Mouse (Mus musculus) forebrain, embryonic 10.5 days (tissue): ENCODE data around the gene Dhx16. TPM values are rescaled to one million over a fixed set of nuclear protein-coding genes. Genes with fewer than 3 reads are reported as not detected.
"Not testable (repeated sequence)": the region's sequence is repeated elsewhere in the genome, so short reads cannot be mapped to it uniquely, and the experiment has no call there.

Source experiments
- DNase-seq: peaks from one replicate; pipeline ENCODE4 v3.0.0-alpha.2; 2017; ENCODE audit warnings: low spot score; ENCODE audit errors: extremely low spot score
- H3K27ac ChIP-seq: fragments of 300-500 bp; sonication (generic); 2 replicates; pipeline ENCODE4 v1.5.1; 2016; ENCODE audit warnings: mild to moderate bottlenecking
- H3K27me3 ChIP-seq: fragments of 300-500 bp; sonication (generic); 2 replicates; pipeline ENCODE4 v1.6.1; 2016; ENCODE audit warnings: mild to moderate bottlenecking; ENCODE audit not compliant: poor library complexity, severe bottlenecking
- H3K36me3 ChIP-seq: fragments of 300-500 bp; sonication (generic); replicated peaks from 2 replicates; pipeline ENCODE4 v1.6.1; 2016; ENCODE audit warnings: mild to moderate bottlenecking, moderate library complexity
- H3K4me1 ChIP-seq: fragments of 300-500 bp; sonication (generic); 2 replicates; pipeline ENCODE4 v1.6.1; 2016
- H3K4me3 ChIP-seq: fragments of 300-500 bp; sonication (generic); 2 replicates; pipeline ENCODE4 v1.5.1; 2016; ENCODE audit warnings: mild to moderate bottlenecking, moderate library complexity
- H3K9me3 ChIP-seq: fragments of 300-500 bp; sonication (generic); 2 replicates; pipeline ENCODE4 v1.6.1; 2016; ENCODE audit warnings: mild to moderate bottlenecking, moderate library complexity
- WGBS: fragments of 180-500 bp; shearing (Covaris S2); methylation state at CpG from one replicate; pipeline ENCODE4 v1.1.7; 2016; 5-methylcytosine and 5-hydroxymethylcytosine counted together
- microRNA counts: library from miRNA; unstranded; fragments of <30 nt; microRNA quantifications from one replicate; lab custom pipeline; 2017
- microRNA-seq: library from miRNA; unstranded; fragments of <30 nt; microRNA quantifications from one replicate; pipeline ENCODE4, GENCODE M21; 2017
- polyA plus RNA-seq: library from polyadenylated mRNA; unstranded; fragments of >200 nt; fragmentation: Nextera tagmentation; extraction: Ambion mirVana; gene quantifications from 2 replicates; pipeline ENCODE4 v1.2.1, GENCODE M21; 2016

Gene Dhx16
- polyA plus RNA-seq, 1 experiment from 2014 or later: 60.3 TPM

DNA sequence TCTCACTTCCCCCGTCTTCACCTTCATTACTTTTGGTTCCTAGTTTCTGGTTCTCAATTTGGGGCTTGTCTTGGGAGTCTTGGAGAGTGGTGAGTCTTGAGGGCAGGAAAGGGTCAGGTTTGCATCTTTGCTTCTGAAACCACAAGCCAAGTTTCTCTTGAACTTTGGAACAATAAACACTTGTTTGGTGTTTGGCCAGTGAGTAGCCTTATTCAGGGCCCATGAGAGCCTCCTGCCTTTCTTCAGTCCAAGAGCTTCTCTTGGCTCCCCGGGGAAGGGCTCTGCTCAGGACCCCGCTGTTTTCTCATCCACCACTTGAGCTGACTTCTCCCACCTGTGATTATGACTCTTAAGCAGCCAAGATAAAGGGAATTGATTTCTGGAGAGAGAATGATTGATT lies 42.9 kb downstream of the Dhx16 start:
- H3K4me1 ChIP-seq: peaks cover 27% of the 10 kb centered on the region
- DNase-seq: no peak
- no peak overlapping the region for H3K27ac ChIP-seq
- H3K9me3 ChIP-seq: no peaks in the 10 kb centered on the region
- no peak overlapping the region for H3K4me3 ChIP-seq
- H3K27me3 ChIP-seq: no peaks in the 10 kb centered on the region
- 97% methylated on average over 3 of the region's 3 CpGs for WGBS
- peaks cover 73% of the 10 kb centered on the region for H3K36me3 ChIP-seq

- no peak overlapping the region for H3K4me3 ChIP-seq
- no peaks in the 10 kb centered on the region for H3K27me3 ChIP-seq
- 93% methylated on average over 4 of the region's 4 CpGs for WGBS
- peaks cover 27% of the 10 kb centered on the region for H3K4me1 ChIP-seq
- no peaks in the 10 kb centered on the region for H3K9me3 ChIP-seq
- H3K27ac ChIP-seq: no peak overlapping the region
- DNase-seq: no peak
- H3K36me3 ChIP-seq: peaks cover 77% of the 10 kb centered on the region
Observed at GRCm38 (mm10) chr17:35923281-35923680, 43.7 kb downstream of the Dhx16 start.

GRCm38 (mm10) chr17:35927471-35927870 lies 47.9 kb downstream of the Dhx16 start:
- H3K4me1 ChIP-seq: no peaks in the 10 kb centered on the region
- no peak overlapping the region for H3K27ac ChIP-seq
- H3K4me3 ChIP-seq: no peak overlapping the region
- H3K27me3 ChIP-seq: no peaks in the 10 kb centered on the region
- peaks cover 97% of the 10 kb centered on the region for H3K36me3 ChIP-seq
- DNase-seq: no peak
- 93% methylated on average over 1 of the region's 1 CpGs for WGBS
- no peaks in the 10 kb centered on the region for H3K9me3 ChIP-seq

DNA sequence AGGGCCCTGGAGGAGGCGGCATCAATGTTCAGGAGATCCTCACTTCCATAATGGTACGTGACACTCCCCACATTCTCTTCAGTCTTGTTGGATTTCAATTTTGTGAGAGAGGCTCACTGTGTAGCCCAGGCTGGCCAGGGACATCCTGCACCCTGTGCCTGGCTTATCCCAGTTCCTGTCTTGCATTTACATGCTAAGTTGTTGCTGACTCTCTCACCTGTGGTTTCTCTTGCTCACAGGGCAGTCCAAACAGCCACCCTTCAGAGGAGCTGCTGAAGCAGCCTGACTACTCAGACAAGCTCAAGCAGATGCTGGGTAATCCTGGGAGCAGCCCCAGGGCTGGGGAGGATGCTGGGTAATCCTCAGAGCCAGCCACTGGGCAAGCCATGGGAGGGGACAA lies 49.9 kb downstream of the Dhx16 start:
- Histone ChIP-seq H3K27me3 (no peaks in the 10 kb centered on the region), H3K4me1 (no peaks in the 10 kb centered on the region), H3K9me3 (no peaks in the 10 kb centered on the region), H3K27ac (no peak overlapping the region), H3K4me3 (no peak overlapping the region), H3K36me3 (peaks cover 80% of the 10 kb centered on the region)
- 91% methylated on average over 2 of the region's 2 CpGs for WGBS
- no peak for DNase-seq

DNA sequence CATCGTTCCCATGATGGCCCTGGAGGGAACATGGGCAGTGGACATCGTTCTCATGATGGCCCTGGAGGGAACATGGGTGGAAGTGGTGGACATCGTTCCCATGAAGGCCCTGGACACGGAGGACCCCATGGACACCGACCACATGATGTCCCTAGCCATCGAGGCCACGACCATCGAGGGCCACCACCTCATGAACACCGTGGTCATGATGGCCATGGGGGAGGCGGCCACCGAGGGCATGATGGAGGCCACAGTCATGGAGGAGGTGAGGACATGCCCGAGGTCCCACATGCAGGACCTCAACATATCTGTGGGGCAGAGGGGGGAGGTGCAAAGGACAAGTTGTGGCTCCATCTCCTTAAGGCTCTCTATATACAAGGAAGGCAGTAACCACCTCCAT lies 51.0 kb downstream of the Dhx16 start:
- H3K4me3 ChIP-seq: no peak overlapping the region
- no peaks in the 10 kb centered on the region for H3K9me3 ChIP-seq
- peaks cover 69% of the 10 kb centered on the region for H3K36me3 ChIP-seq
- H3K4me1 ChIP-seq: no peaks in the 10 kb centered on the region
- DNase-seq: no peak
- 97% methylated on average over 12 of the region's 12 CpGs for WGBS
- no peaks in the 10 kb centered on the region for H3K27me3 ChIP-seq
- H3K27ac ChIP-seq: no peak overlapping the region

GRCm38 (mm10) chr17:35932608-35933007 lies 53.0 kb downstream of the Dhx16 start:
- no peaks in the 10 kb centered on the region for H3K4me1 ChIP-seq
- no peaks in the 10 kb centered on the region for H3K27me3 ChIP-seq
- H3K36me3 ChIP-seq: peaks cover 50% of the 10 kb centered on the region
- no peak for DNase-seq
- 91% methylated on average over 4 of the region's 4 CpGs for WGBS
- H3K4me3 ChIP-seq: no peak overlapping the region
- H3K9me3 ChIP-seq: no peaks in the 10 kb centered on the region
- H3K27ac ChIP-seq: no peak overlapping the region

- not testable (repeated sequence) for H3K27me3 ChIP-seq, H3K27ac ChIP-seq, H3K4me1 ChIP-seq, H3K4me3 ChIP-seq, DNase-seq, H3K9me3 ChIP-seq
- 91% methylated on average over 14 of the region's 14 CpGs for whole genome bisulfite sequencing
- H3K36me3 ChIP-seq: peaks cover 18% of the 10 kb centered on the region
Observed at GRCm38 (mm10) chr17:35935763-35936162, 56.1 kb downstream of the Dhx16 start.

DNA sequence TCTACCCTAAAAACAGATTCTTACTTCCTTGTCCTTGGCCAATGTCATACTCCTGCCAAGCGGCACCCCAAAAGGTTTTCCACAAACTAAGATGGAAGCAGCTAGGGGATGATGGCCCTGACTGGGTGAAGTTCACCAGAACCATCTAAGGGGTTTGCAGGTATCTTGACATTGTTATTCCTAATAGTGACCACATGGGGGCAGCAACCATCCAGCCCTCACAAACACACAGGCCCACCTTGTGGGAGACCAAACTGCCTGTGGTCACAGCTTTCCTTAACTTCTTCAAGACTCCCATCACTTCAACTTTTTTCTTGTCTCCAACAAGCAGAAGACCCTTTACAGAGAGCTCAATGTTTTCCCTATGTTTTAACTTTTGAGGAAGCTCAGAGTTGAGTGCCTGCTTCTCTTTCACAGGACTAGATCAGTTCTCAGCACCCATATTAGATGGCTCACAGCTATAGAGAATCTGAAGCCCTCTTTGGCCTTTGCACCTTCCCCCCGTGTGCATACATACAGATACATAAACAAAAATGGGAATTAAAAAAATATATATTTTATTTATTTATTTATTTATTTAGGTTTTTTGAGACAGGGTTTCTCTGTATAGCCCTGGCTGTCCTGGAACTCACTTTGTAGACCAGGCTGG lies 58.2 kb downstream of the Dhx16 start:
- Histone ChIP-seq H3K4me3 (no peak overlapping the region), H3K9me3 (peaks cover 3% of the 10 kb centered on the region; the same call in 1 of the 2 replicates), H3K36me3 (no peaks in the 10 kb centered on the region), H3K27ac (no peak overlapping the region), H3K27me3 (no peaks in the 10 kb centered on the region), H3K4me1 (no peaks in the 10 kb centered on the region)
- DNase-seq: peak; percentile 53
- WGBS: 46% methylated on average over 2 of the region's 2 CpGs

DNA sequence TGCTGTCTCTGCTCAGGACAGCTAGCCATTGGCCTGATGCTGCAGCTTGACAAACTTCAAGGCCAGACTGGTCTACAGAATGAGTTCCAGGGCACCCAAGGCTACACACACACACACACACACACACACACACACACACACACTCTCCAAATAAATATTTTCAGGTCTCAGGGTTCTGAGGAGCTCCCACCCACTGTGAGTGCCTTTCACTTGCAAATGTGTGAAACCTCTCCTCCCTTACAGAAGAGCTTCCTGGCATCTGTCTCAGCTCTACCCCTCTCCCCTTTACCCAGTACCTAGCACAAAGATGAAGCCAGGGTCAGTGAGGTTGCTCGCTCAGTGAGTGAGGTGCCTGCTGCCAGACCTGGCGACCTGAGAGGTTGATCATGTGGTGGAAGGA lies 59.5 kb downstream of the Dhx16 start:
- Histone ChIP-seq H3K4me3 (no peak overlapping the region), H3K4me1 (no peaks in the 10 kb centered on the region), H3K27ac (no peak overlapping the region), H3K36me3 (no peaks in the 10 kb centered on the region), H3K27me3 (no peaks in the 10 kb centered on the region), H3K9me3 (peaks cover 3% of the 10 kb centered on the region; the same call in 1 of the 2 replicates)
- WGBS: 71% methylated on average over 2 of the region's 2 CpGs
- DNase-seq: no peak

DNA sequence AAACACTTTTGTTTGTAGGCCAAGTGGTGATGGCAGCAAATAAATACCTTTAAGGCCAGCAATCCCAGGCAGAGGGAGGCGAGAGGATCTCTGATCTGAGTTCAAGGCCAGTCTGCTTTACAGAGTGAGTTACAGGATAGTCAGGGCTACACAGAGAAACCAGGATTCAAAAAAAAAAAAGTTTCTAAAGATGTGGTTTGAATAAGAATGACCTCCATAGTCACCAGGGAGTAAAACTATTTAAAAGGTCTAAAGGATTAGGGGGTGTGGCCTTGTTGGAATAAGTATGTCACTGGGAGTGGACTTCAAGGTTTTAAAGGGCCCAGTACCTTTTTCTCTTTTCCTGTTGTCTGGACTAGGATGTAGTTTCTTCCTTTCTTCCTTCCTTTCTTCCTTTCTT lies 60.3 kb downstream of the Dhx16 start:
- no peak for DNase-seq
- Histone ChIP-seq H3K4me1 (no peaks in the 10 kb centered on the region), H3K36me3 (no peaks in the 10 kb centered on the region), H3K27ac (no peak overlapping the region), H3K9me3 (peaks cover 3% of the 10 kb centered on the region; the same call in 1 of the 2 replicates), H3K27me3 (no peaks in the 10 kb centered on the region), H3K4me3 (no peak overlapping the region)
- 59% methylated on average over 1 of the region's 1 CpGs for WGBS

MicroRNAs within 50 kb of the gene (microRNA counts, 519-probe panel; counts per million panel counts)
- microRNA mmu-miR-1894-3p (lab: Ali Mortazavi, UCI) (341 counts per million, percentile 65 among the panel's probes with 10 or more counts), microRNA mmu-miR-1894-5p (lab: Ali Mortazavi, UCI) (341 counts per million, percentile 65 among the panel's probes with 10 or more counts)

Small RNAs within 50 kb of the gene (microRNA-seq; reads per million reads assigned to microRNA genes)
- gene Gm28033: 1.5 reads per million
- gene Mir1894: not detected

Other genes with a start within 250 kb of the Dhx16 start
- gene Mucl3, start 236.1 kb upstream of the Dhx16 start, polyA plus RNA-seq: 0.12 and 0.14 TPM in 2 replicates
- gene Vars2, start 212.2 kb upstream of the Dhx16 start, polyA plus RNA-seq: 19.3 and 20.2 TPM in 2 replicates
- gene Gtf2h4, start 206.1 kb upstream of the Dhx16 start, polyA plus RNA-seq: 59.3 and 62.3 TPM in 2 replicates
- gene Ddr1, start 175.2 kb upstream of the Dhx16 start, polyA plus RNA-seq: 105 and 112 TPM in 2 replicates
- gene Ier3, start 58.1 kb upstream of the Dhx16 start, polyA plus RNA-seq: 4.6 and 5.3 TPM in 2 replicates
- 49.7 and 51.6 TPM in 2 replicates for gene Flot1, start 56.6 kb upstream of the Dhx16 start, polyA plus RNA-seq
- gene Tubb5, start 41.5 kb upstream of the Dhx16 start, polyA plus RNA-seq: 1,607 and 1,608 TPM in 2 replicates
- gene Mdc1, start 38.3 kb upstream of the Dhx16 start, polyA plus RNA-seq: 26.9 and 29.3 TPM in 2 replicates
- gene Nrm, start 18.5 kb upstream of the Dhx16 start, polyA plus RNA-seq: 81.9 and 84.0 TPM in 2 replicates
- gene Ppp1r18, start 14.2 kb upstream of the Dhx16 start, polyA plus RNA-seq: 21.3 and 21.6 TPM in 2 replicates
- 29.8 and 32.4 TPM in 2 replicates for gene 2310061I04Rik, start 17.6 kb downstream of the Dhx16 start, polyA plus RNA-seq
- gene Atat1, start 30.3 kb downstream of the Dhx16 start, polyA plus RNA-seq: 102 and 105 TPM in 2 replicates
- 98.2 and 107 TPM in 2 replicates for gene Mrps18b, start 36.6 kb downstream of the Dhx16 start, polyA plus RNA-seq
- gene Ppp1r10, start 36.6 kb downstream of the Dhx16 start, polyA plus RNA-seq: 60.5 and 61.5 TPM in 2 replicates
- gene Abcf1, start 89.9 kb downstream of the Dhx16 start, polyA plus RNA-seq: 114 and 129 TPM in 2 replicates
- 66.9 and 68.8 TPM in 2 replicates for gene Gnl1, start 100.0 kb downstream of the Dhx16 start, polyA plus RNA-seq
- gene Prr3, start 100.4 kb downstream of the Dhx16 start, polyA plus RNA-seq: 45.6 and 48.3 TPM in 2 replicates
- 3.1 and 3.5 TPM in 2 replicates for gene H2-T24, start 140.7 kb downstream of the Dhx16 start, polyA plus RNA-seq
- 2.1 and 3.3 TPM in 2 replicates for gene H2-T23, start 153.0 kb downstream of the Dhx16 start, polyA plus RNA-seq
- 6.8 and 8.1 TPM in 2 replicates for gene H2-T22, start 162.9 kb downstream of the Dhx16 start, polyA plus RNA-seq
- gene Gm6034, start 163.1 kb downstream of the Dhx16 start, polyA plus RNA-seq: not detected in 2 replicates
- not detected in 2 replicates for gene Gm11127, start 178.6 kb downstream of the Dhx16 start, polyA plus RNA-seq
- gene Gm19684, start 241.9 kb downstream of the Dhx16 start, polyA plus RNA-seq: not detected in 2 replicates
- gene Gm7030, start 249.6 kb downstream of the Dhx16 start, polyA plus RNA-seq: not detected in 2 replicates